26 mouse cellular contexts compared by ENCODE assay signal in genomic region chr17:35015296-35015695, GRCm38 (mm10). TPM values are rescaled to one million over a fixed set of nuclear protein-coding genes. Genes with fewer than 3 reads are reported as not detected.
DNase-seq lines count a peak whose midpoint lies in the region; ATAC-seq and TF ChIP-seq lines count a peak whose summit lies in the region.
"Had no signal": no experiment of that assay in that cellular context is flagged by ENCODE, and none has a peak within 500 bp of the region (broad histone marks: within the 10 kb centered on the region; RNA-seq: fewer than 3 reads in every experiment).

No protein-coding gene starts in this region.

- TF ChIP-seq EP300 in liver, postnatal 0 days (IDR thresholded peaks at IDR 0.05; ENCODE audit: low read depth) = no peak

- peak; percentile 50 for DNase-seq in cerebellum, adult 9-11 months
- no peak for DNase-seq in cerebellum, postnatal 4 days (ENCODE audit: low spot score in 2 of 2)
- peak; percentile 89 for DNase-seq in heart, adult 11 months
- DNase-seq in heart, adult 8-10 months (ENCODE audit: low spot score) = no peak
- DNase-seq in liver, postnatal 0 days = peak; percentile 16
- no peak for DNase-seq in liver, embryonic 11.5 days (ENCODE audit: low spot score)
- DNase-seq in c-Kit-positive CD71-positive TER-119-positive erythroid progenitor cells, embryonic 14.5 days (ENCODE audit: low spot score) = no peak
- DNase-seq: adrenal gland, postnatal 10 days; B cell, adult 2 months; heart, postnatal 10 days; kidney, adult 8-10 months; kidney, postnatal 25 days; layer of hippocampus, postnatal 36 days; lung, adult 2 months; lung, postnatal 14 days; thymus, adult 18-20 months; thymus, postnatal 36 days had no signal

- 91% methylated on average over 16 of the region's 16 CpGs for WGBS in liver, postnatal 0 days (ENCODE audit: insufficient replicate concordance)
- 90% methylated on average over 16 of the region's 16 CpGs for WGBS in liver, embryonic 11.5 days

- no peaks in the 10 kb centered on the region for H3K4me1 ChIP-seq in liver, postnatal 0 days (ENCODE audit: insufficient read depth)
- H3K4me1 ChIP-seq in liver, embryonic 11.5 days (replicated peaks; ENCODE audit: control insufficient read depth, insufficient read depth, low read length) = peaks cover 5% of the 10 kb centered on the region
- H3K4me1 ChIP-seq: limb, embryonic 12.5 days had no signal

- no peak overlapping the region for H3K4me2 ChIP-seq in liver, postnatal 0 days (ENCODE audit: low read depth, low read length)
- H3K4me2 ChIP-seq in liver, embryonic 11.5 days = no peak overlapping the region
- H3K4me2 ChIP-seq: forebrain, embryonic 12.5 days; heart, embryonic 11.5 days; hindbrain, embryonic 13.5 days; limb, embryonic 12.5 days; liver, embryonic 12.5 days; midbrain, embryonic 11.5 days had no signal

- H3K4me3 ChIP-seq in liver, postnatal 0 days (ENCODE audit: low read depth, low read length) = no peak overlapping the region
- no peak overlapping the region for H3K4me3 ChIP-seq in liver, embryonic 11.5 days (ENCODE audit: low read depth, low read length)
- H3K4me3 ChIP-seq: forebrain, embryonic 12.5 days; hindbrain, embryonic 13.5 days; layer of hippocampus, adult 2 months; limb, embryonic 12.5 days; liver, embryonic 12.5 days had no signal

- ATAC-seq in liver, postnatal 0 days = no peak
- no peak for ATAC-seq in liver, embryonic 11.5 days (replicated peaks; ENCODE audit: low FRiP score)
- ATAC-seq: inflammation-experienced regulatory T-cells, adult 6 months; liver, embryonic 12.5 days had no signal

- H3K36me3 ChIP-seq in liver, postnatal 0 days (replicated peaks; ENCODE audit: insufficient read depth, low read length) = peaks cover 63% of the 10 kb centered on the region
- peaks cover 63% of the 10 kb centered on the region for H3K36me3 ChIP-seq in liver, embryonic 11.5 days (ENCODE audit: control insufficient read depth, insufficient read depth, low read length)

- no peaks in the 10 kb centered on the region for H3K9me3 ChIP-seq in liver, postnatal 0 days (ENCODE audit: low read length)
- H3K9me3 ChIP-seq in liver, embryonic 11.5 days (ENCODE audit: control insufficient read depth, low read length) = no peaks in the 10 kb centered on the region
- H3K9me3 ChIP-seq: forebrain, embryonic 12.5 days; hindbrain, embryonic 13.5 days; limb, embryonic 12.5 days; liver, embryonic 12.5 days had no signal

- no peak overlapping the region for H3K27ac ChIP-seq in liver, postnatal 0 days (ENCODE audit: low read depth)
- H3K27ac ChIP-seq in liver, embryonic 11.5 days (ENCODE audit: low read depth, low read length) = no peak overlapping the region
- H3K27ac ChIP-seq: forebrain, embryonic 12.5 days; hindbrain, embryonic 13.5 days; layer of hippocampus, adult 2 months; limb, embryonic 12.5 days; liver, embryonic 12.5 days had no signal

- TF ChIP-seq CTCF in liver, postnatal 0 days (IDR thresholded peaks at IDR 0.05; ENCODE audit: low read depth) = no peak

- H3K9ac ChIP-seq in liver, postnatal 0 days (replicated peaks) = no peak overlapping the region
- H3K9ac ChIP-seq in liver, embryonic 11.5 days (ENCODE audit: low read depth, low read length) = no peak overlapping the region
- H3K9ac ChIP-seq: forebrain, embryonic 12.5 days; hindbrain, embryonic 13.5 days; limb, embryonic 12.5 days; liver, embryonic 12.5 days had no signal

- no peaks in the 10 kb centered on the region for H3K27me3 ChIP-seq in liver, postnatal 0 days (ENCODE audit: insufficient read depth, low read length)
- H3K27me3 ChIP-seq in liver, embryonic 11.5 days (replicated peaks; ENCODE audit: control insufficient read depth, insufficient read depth, low read length) = no peaks in the 10 kb centered on the region
- H3K27me3 ChIP-seq: forebrain, embryonic 12.5 days; hindbrain, embryonic 13.5 days; limb, embryonic 12.5 days; liver, embryonic 12.5 days had no signal

RNA-seq across cellular contexts. Expression of gene Vwa7, which starts 1.1 kb away (rescaled TPM):
- 10 to 100 TPM; 12.0 to 18.5 (median 16.6) TPM for total RNA-seq in heart, adult 8-10 months (2022)
- 0.09 and 0.12 TPM in 2 replicates for polyA plus RNA-seq in liver, postnatal 0 days (2015; fragmentation: Nextera tagmentation; extraction: Ambion mirVana)
- polyA plus RNA-seq in liver, embryonic 11.5 days (2014; fragmentation: Nextera tagmentation; extraction: Ambion mirVana) = 0.16 TPM in 2 replicates

RNA-seq across cellular contexts. Expression of gene Sapcd1, which starts 12.5 kb away (rescaled TPM):
- total RNA-seq in heart, adult 8-10 months (2022) = not detected
- polyA plus RNA-seq in liver, postnatal 0 days (2015; fragmentation: Nextera tagmentation; extraction: Ambion mirVana) = 3.3 and 4.1 TPM in 2 replicates
- 6.9 and 8.5 TPM in 2 replicates for polyA plus RNA-seq in liver, embryonic 11.5 days (2014; fragmentation: Nextera tagmentation; extraction: Ambion mirVana)
- total RNA-seq: midbrain, postnatal 0 days had no signal

RNA-seq across cellular contexts. Expression of gene Vars, which starts 14.5 kb away (rescaled TPM):
- total RNA-seq in heart, adult 8-10 months (2022) = 10 to 100 TPM; 28.3 to 31.4 (median 29.3) TPM
- 38.0 and 43.8 TPM in 2 replicates for polyA plus RNA-seq in liver, postnatal 0 days (2015; fragmentation: Nextera tagmentation; extraction: Ambion mirVana)
- polyA plus RNA-seq in liver, embryonic 11.5 days (2014; fragmentation: Nextera tagmentation; extraction: Ambion mirVana) = 234 and 245 TPM in 2 replicates

RNA-seq across cellular contexts. Expression of gene Msh5, which starts 31.2 kb away (rescaled TPM):
- total RNA-seq in heart, adult 8-10 months (2022) = under 1 TPM in 2 of 4 experiments, not detected in 2; 0.33 to 0.56 TPM
- polyA plus RNA-seq in liver, postnatal 0 days (2015; fragmentation: Nextera tagmentation; extraction: Ambion mirVana) = 3.8 and 4.2 TPM in 2 replicates
- polyA plus RNA-seq in liver, embryonic 11.5 days (2014; fragmentation: Nextera tagmentation; extraction: Ambion mirVana) = 3.8 and 4.7 TPM in 2 replicates

RNA-seq across cellular contexts. Expression of gene Lsm2, which starts 33.6 kb away (rescaled TPM):
- total RNA-seq in heart, adult 8-10 months (2022) = 10 to 100 TPM; 17.5 to 21.7 (median 17.9) TPM
- polyA plus RNA-seq in liver, postnatal 0 days (2015; fragmentation: Nextera tagmentation; extraction: Ambion mirVana) = 69.8 and 76.7 TPM in 2 replicates
- 304 and 315 TPM in 2 replicates for polyA plus RNA-seq in liver, embryonic 11.5 days (2014; fragmentation: Nextera tagmentation; extraction: Ambion mirVana)

Comparison
In these comparisons a context has a peak if more than half of its experiments do, and no peak if none do; other contexts are left out.
1. DNase-seq: peak in cerebellum, adult 9-11 months (single experiment), heart, adult 11 months (single experiment) and liver, postnatal 0 days (single experiment); none in cerebellum, postnatal 4 days (0 of 2), heart, adult 8-10 months (single experiment), liver, embryonic 11.5 days (single experiment) and c-Kit-positive CD71-positive TER-119-positive erythroid progenitor cells, embryonic 14.5 days (single experiment).